Mouse (Mus musculus) neutrophil, adult 5-6 weeks (primary cell): Measurements from ENCODE around the gene Lrrc2. TPM values are rescaled to one million over a fixed set of nuclear protein-coding genes. Genes with fewer than 3 reads are reported as not detected.

Experiments used
- ATAC-seq: fragments of 151-379, 151-347 bp; 2 replicates; pipeline ENCODE4 v1.8.0; 2017; ENCODE audit warnings: mild to moderate bottlenecking, moderate TSS enrichment; ENCODE audit not compliant: insufficient number of reproducible peaks, poor library complexity, low FRiP score, severe bottlenecking; ENCODE audit errors: extremely low read depth
- total RNA-seq: library from RNA; stranded (forward); fragments of 200-1000 nt; gene quantifications from 2 replicates; pipeline ENCODE4 v1.2.3, GENCODE M21; 2017

The Lrrc2 gene
- total RNA-seq, 1 experiment from 2014 or later = not detected

DNA sequence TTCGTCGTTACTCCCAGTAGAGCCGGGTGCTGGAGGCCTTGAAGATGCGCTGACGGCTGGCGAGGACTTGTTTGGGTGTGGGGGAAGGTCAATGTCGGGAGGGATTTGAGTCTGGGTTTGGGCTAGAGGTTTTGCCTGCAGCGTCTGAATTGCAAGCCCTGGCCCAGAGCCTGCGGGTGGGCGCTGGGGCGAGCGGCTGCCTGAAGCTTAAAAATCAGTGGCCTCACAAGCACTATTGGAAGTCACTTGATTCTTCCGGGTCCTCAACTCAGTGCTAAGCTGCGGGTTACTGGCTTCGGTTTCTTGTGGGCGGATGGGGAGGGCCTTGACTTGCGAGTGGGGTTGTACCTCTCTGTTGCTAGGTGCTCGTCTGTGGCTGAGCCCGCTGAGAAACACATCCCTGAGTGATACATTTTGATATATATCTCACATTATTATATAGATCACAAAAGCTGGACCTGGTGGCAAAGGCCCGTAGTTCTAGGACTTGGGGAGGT lies 4.7 kb upstream of the Lrrc2 start:
- ATAC-seq = peak; percentile 33; the same call in 1 of the 2 replicates

- ATAC-seq = no peak
These were observed 4.1 kb upstream of the Lrrc2 start for GRCm38 (mm10) chr9:110947261-110947661.

DNA sequence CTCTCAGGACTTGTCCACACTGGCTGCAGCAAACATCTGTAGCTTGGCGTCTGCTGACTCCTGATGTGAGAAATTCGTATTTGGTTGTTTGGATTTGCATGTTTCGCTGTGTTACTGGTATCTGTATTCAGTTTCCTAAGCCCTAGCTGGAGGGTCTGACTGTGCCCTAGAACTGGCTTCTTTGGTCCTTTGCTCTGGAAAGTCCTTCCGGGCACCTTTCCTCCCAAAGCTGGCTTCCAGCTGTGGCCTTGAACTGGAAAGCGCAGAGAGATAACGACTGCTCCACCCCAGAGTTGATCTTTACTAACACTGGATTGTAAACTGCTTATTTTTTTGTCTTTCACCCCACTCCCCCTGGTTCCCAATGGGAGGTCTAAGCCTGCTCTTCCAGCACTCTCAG lies 3.4 kb upstream of the Lrrc2 start:
- no peak for ATAC-seq

DNA sequence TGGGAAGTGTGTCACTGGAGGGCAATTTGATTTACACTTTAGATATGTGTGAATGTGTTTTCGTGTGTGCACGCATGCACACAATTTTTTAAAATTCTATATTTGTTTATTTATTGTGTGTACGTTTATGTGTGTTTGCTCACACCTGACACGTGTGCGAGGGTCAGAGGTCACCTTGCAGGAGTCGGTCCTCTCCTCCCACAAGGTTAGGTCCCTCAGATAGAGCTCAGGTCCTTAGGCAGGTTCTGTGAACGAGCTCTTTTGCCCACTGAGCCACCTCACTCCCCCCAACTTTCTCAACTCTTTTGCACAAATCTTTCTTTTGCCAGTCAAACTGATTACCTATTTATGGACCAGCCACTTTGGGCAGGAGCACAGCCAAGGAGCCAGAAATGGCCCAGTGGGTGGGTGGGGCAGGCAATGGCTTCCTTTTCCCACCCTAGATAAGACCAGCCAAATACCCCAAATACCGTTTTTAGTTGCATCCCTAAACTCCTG lies 2.5 kb upstream of the Lrrc2 start:
- ATAC-seq = no peak

DNA sequence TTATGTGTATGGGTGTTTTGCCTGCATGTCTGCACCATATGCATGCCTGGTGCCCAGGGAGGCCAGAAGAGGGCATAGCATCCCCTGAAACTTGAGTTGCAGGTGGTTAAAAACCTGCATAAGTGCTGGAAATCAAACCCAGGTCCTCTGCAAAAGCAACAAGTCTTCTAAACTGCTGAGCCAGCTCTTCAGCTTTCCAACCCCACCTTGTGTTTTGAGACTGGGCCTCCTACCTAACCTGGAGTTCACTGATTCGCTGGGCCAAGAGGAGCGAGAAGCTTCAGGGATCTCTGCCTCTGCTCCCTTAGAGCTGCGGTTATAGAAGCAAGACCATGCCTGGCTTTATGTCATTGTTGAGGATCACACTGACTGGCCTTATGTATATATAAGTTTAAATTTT lies 1.2 kb upstream of the Lrrc2 start:
- ATAC-seq = no peak

DNA sequence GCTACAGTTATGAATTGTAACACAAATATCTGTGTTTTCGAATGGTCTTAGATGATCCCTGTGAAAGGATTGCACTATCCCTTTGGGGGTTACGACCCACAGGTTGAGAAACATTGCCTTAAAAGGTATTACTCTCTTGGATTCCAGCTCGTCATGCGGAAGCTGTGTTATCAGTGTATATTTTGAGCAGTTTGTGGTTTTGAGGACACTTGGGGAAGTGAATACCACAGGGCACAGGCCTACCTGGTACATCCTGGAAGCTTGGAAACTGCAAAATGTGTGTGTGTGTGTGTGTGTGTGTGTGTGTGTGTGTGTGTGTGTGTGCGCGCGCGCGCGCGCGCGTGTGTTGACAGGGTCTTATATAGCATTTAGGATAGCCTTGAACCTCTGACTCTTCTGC lies 521 bp downstream of the Lrrc2 start:
- ATAC-seq = no peak

DNA sequence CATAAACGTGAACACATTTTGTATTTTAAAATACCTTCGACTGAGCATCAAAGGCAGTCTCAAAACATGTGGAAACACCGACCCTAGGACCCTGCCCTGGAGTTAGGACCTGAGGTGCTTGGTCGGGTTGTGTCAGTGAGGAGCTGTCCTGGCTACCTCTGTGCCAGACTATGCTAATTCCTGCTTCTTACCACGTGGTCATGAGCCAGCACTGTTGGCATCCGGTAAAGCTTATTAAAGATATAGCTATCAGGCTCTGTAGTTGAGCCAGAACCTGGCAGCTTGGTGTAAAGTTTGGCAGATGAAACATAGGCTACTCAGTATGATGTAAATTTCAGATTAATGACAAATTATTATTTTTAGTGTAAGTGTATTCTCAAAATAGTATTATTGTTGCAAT lies 1.1 kb downstream of the Lrrc2 start:
- no peak for ATAC-seq

DNA sequence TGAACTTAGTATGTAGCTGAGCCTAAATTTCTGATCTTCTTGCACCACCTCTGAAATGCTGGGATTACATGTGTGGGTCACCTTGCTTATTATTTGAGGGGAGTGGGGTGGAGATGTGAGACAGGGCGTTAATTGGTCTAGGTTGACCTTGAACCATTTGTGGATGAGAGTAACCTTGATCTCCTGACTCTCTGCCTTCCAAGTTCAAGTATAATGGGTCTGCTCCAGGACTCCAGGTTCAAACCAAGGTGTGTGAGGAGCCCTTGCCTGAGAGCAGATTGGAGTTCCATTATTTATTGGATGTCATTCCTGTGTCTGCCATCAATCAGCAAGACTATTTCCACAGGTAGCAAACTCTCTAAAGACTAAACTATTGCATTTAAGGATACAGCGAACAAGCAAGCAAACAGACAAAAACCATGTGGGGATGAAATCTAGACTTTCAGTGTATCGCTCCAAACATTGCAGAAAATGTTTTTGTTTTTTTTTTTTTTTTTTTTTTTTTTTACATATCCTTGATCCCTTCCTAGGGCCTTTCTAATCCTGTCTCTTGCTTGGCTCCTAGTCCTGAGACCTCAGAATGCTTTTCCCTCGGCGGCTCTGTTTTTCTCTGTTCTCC lies 1.7 kb downstream of the Lrrc2 start:
- ATAC-seq = no peak

DNA sequence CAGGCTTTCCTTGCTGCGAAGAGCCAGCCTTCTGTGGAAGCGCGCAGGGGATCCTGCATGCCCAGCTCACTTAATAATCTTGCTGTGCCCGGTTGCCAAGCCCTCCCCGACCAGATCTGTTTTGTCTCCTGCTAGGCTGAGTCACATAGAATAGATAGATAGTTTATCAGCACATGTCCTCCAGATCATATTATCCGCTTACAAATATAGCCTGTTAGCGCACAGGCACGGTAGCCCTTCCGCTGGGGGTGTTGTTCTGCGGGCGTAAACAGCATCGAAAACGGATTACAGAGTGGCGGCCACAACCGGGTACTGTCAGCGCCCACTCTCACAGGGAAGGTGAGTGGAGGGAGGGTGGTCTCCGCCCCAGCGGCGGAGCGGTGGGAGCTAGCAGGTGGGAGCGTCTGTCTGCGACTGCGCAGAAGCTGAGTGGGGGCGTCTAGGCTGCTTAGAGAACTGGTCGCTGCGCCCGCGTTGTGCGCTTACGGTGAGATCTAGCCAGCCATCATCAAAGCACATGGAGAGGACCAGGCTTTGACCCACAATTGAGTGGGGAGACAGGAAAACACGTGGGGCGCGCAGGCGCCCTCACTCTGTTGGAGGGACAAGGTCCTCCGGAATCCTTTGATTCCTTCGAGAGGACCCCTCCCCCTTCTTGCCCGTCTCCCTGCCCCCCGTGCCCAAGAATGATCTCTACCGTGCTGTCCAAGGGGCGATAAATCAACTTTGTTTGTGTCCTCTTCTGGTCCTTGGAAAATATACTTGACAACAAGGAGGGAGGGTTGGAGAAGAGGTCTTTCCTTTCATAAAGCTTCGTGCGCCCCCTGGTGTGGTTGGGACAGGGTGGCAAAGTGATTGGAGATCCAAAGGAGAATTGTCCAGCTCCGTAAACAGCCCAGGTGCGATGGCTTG lies 2.5 kb downstream of the Lrrc2 start:
- ATAC-seq = no peak

- no peak for ATAC-seq
These were observed 3.5 kb downstream of the Lrrc2 start for GRCm38 (mm10) chr9:110954681-110955445.

DNA sequence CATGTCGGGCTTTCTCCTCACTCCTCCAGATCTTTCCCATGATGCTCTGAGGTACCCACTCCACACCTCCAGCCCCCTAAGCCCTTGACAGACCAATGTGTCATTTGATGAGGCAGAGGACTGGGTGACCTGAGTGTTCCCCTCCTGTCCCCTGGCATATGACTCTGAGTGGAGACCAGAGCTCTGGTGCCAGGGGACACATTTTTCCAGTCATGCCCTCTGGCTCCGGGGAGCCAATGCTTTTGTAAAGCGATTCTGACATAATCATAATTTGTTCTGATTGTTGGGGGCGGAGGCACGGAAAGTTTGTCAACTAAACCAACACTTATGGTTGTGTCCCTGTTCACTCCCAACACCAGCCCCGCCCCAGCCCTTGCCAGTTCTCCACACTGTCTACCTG lies 4.6 kb downstream of the Lrrc2 start:
- no peak for ATAC-seq

DNA sequence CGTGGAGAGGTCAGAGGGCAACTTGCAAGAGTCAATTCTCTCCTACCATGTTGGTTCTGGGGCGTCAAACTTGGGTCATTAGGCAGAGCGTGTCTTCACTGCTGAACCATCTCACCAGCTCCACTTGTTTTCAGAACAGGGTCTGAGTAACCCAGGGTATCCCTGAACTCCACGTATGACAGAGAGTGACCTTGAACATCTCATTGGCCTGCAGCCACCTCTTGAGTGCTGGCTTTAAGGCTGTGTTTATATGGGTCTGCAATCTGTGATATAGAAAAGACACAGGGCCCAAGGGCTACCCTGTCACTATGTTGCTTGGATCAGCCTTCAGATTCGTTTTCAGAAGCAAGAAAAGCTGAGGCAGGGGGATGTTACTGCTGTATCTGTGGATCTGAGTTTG lies 8.3 kb downstream of the Lrrc2 start:
- ATAC-seq = no peak

- no peak for ATAC-seq
These were observed 9.1 kb downstream of the Lrrc2 start for GRCm38 (mm10) chr9:110960230-110961149.

DNA sequence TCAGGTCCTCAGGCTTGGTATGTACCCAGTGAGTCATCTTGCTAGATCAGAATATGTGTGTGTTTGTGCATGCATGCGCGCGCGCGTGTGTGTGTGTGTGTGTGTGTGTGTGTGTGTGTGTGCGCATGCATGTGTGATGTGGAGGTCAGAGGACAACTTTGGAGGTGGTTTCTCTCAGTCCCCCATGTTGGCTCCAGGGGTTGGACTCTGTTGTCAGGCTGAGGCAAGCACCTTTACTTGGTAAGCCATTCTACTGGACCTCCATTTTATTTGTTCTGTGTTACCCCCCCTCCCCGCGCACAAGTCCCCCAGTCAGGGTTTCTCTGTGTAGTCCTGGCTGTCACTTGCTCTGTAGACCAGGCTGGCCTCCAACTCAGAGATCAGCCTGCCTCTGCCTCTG lies 10.0 kb downstream of the Lrrc2 start:
- no peak for ATAC-seq

- no peak for ATAC-seq
These were observed 12.3 kb downstream of the Lrrc2 start for GRCm38 (mm10) chr9:110963566-110964115.

GRCm38 (mm10) chr9:110965062-110965909 lies 13.9 kb downstream of the Lrrc2 start:
- peak; percentile 13; the same call in 1 of the 2 replicates for ATAC-seq

GRCm38 (mm10) chr9:110965910-110966231 lies 14.5 kb downstream of the Lrrc2 start:
- no peak for ATAC-seq
